In the genomic region with DNA sequence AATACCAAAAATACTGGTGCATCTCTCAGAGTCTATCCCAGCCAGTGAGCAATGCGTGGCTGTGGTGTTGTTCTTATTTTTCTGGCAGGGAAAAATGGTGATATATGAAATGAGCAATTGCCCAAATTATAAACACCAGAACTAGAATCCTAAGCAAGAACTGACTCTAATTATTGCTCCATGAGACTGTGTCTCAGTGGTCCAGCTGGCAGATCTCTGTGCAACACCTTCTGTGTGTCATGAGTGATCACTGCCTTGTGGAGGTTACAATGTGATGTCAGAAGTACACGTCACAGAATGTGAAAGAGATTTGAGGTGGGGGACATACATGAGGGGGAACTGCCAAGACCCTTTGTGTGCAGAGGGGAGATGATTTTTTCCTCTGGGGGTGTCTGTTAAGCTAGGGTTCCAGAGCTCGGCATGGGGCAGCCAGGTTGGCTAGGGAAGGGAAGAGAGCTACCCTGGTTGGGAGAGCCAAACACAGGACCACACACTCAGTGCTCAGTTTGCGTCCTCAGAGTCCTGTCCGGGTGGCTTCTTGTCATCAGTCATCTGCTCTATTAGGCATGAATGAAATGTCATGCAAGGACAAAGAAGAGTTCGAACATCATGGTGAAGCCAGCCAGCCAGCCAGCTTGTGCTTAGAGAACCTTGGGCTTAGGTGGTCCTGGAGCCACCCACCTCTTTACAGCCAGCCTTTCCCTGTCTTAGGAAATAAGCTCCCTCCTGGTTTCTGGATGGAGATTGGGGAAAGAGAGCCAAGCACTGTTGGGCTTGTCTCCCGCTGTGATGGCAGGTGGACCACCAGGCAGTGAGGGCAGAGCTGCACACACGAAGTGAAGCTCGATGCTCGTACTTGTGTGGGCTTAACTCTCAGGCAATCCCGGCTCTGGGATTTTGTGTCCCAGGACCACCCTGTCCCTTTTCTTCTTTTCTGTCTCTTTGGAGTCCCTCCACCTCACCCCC, we compare ENCODE assay signal across 21 mouse cellular contexts.
A peak's percentile ranks its signal among the peaks of the same experiment; 100 is the strongest.
DNase-seq lines count a peak whose midpoint lies in the region; ATAC-seq and TF ChIP-seq lines count a peak whose summit lies in the region.
"Had no signal": no experiment of that assay in that cellular context is flagged by ENCODE, and none has a peak within 500 bp of the region (broad histone marks: within the 10 kb centered on the region; RNA-seq: fewer than 3 reads in every experiment).

No protein-coding gene starts in this region.

- TF ChIP-seq POLR2A in lung, adult 2 months (IDR thresholded peaks at IDR 0.05; ENCODE audit: borderline replicate concordance, extremely low read depth, low read depth, low read length): no peak

- H3K27ac ChIP-seq in hindbrain, postnatal 0 days: peak overlapping the region; percentile 22; the same call in 1 of the 2 replicates
- no peak overlapping the region; the same call in 1 of the 2 replicates for H3K27ac ChIP-seq in hindbrain, embryonic 10.5 days
- peak overlapping the region; percentile 12 for H3K27ac ChIP-seq in lung, embryonic 16.5 days (ENCODE audit: low read length)
- H3K27ac ChIP-seq: embryonic facial prominence, embryonic 10.5 days; forebrain, embryonic 13.5 days; heart, embryonic 13.5 days; hindbrain, embryonic 12.5 days had no signal

- peaks cover 25% of the 10 kb centered on the region for H3K4me1 ChIP-seq in hindbrain, postnatal 0 days (ENCODE audit: insufficient read depth, low read length)
- H3K4me1 ChIP-seq in hindbrain, embryonic 10.5 days (replicated peaks): peaks cover 49% of the 10 kb centered on the region
- peaks cover 44% of the 10 kb centered on the region for H3K4me1 ChIP-seq in lung, embryonic 16.5 days (replicated peaks; ENCODE audit: control insufficient read depth, insufficient read depth, low read length)
- peaks cover 9% of the 10 kb centered on the region; the same call in 1 of the 2 replicates for H3K4me1 ChIP-seq in lung, adult 2 months (ENCODE audit: control insufficient read depth, insufficient read depth, low read length)

- TF ChIP-seq CTCF in hindbrain, postnatal 0 days (IDR thresholded peaks at IDR 0.05; ENCODE audit: low read depth): no peak
- TF ChIP-seq CTCF in lung, adult 2 months (IDR thresholded peaks at IDR 0.05; ENCODE audit: insufficient read depth, low read length): no peak

- 56% methylated on average over 11 of the region's 11 CpGs for WGBS in hindbrain, postnatal 0 days
- 74% methylated on average over 11 of the region's 11 CpGs for WGBS in hindbrain, embryonic 10.5 days
- 69% methylated on average over 11 of the region's 11 CpGs for WGBS in lung, embryonic 16.5 days
- 86% methylated on average over 11 of the region's 11 CpGs for WGBS in lung, adult 2 months

- H3K27me3 ChIP-seq in hindbrain, postnatal 0 days (ENCODE audit: insufficient read depth, low read length): no peaks in the 10 kb centered on the region
- H3K27me3 ChIP-seq in hindbrain, embryonic 10.5 days (ENCODE audit: insufficient read depth, poor library complexity, severe bottlenecking): peaks cover 19% of the 10 kb centered on the region
- H3K27me3 ChIP-seq in lung, embryonic 16.5 days (ENCODE audit: control insufficient read depth, insufficient read depth, low read depth, low read length): no peaks in the 10 kb centered on the region
- H3K27me3 ChIP-seq: forebrain, embryonic 13.5 days; hindbrain, embryonic 12.5 days had no signal

- no peaks in the 10 kb centered on the region for H3K36me3 ChIP-seq in hindbrain, postnatal 0 days (ENCODE audit: insufficient read depth, low read length)
- H3K36me3 ChIP-seq in hindbrain, embryonic 10.5 days: no peaks in the 10 kb centered on the region
- H3K36me3 ChIP-seq in lung, embryonic 16.5 days (ENCODE audit: control insufficient read depth, insufficient read depth, low read length): no peaks in the 10 kb centered on the region
- H3K36me3 ChIP-seq: embryonic facial prominence, embryonic 10.5 days; G1E; heart, embryonic 13.5 days; hindbrain, embryonic 12.5 days had no signal

- H3K9me3 ChIP-seq in hindbrain, postnatal 0 days (ENCODE audit: low read length): no peaks in the 10 kb centered on the region
- no peaks in the 10 kb centered on the region for H3K9me3 ChIP-seq in hindbrain, embryonic 10.5 days
- no peaks in the 10 kb centered on the region for H3K9me3 ChIP-seq in lung, embryonic 16.5 days (ENCODE audit: control insufficient read depth, low read length)
- H3K9me3 ChIP-seq: embryonic facial prominence, embryonic 10.5 days; forebrain, embryonic 13.5 days; G1E; heart, embryonic 13.5 days; hindbrain, embryonic 12.5 days had no signal

- H3K4me3 ChIP-seq in hindbrain, postnatal 0 days (ENCODE audit: low read length): no peak overlapping the region
- no peak overlapping the region for H3K4me3 ChIP-seq in hindbrain, embryonic 10.5 days
- H3K4me3 ChIP-seq in lung, embryonic 16.5 days (ENCODE audit: low read length): no peak overlapping the region
- no peak overlapping the region for H3K4me3 ChIP-seq in lung, adult 2 months (replicated peaks; ENCODE audit: extremely low read depth, low read depth, low read length)
- H3K4me3 ChIP-seq: embryonic facial prominence, embryonic 10.5 days; forebrain, embryonic 13.5 days; heart, embryonic 13.5 days; hindbrain, embryonic 12.5 days had no signal

- no peak overlapping the region for H3K9ac ChIP-seq in hindbrain, postnatal 0 days (replicated peaks; ENCODE audit: low read length)
- no peak overlapping the region for H3K9ac ChIP-seq in lung, embryonic 16.5 days (ENCODE audit: low read length)
- H3K9ac ChIP-seq: forebrain, embryonic 13.5 days; forebrain, postnatal 0 days; heart, embryonic 13.5 days; hindbrain, embryonic 12.5 days had no signal

- ATAC-seq in hindbrain, postnatal 0 days: peak; percentile 70
- peak; percentile 15; the same call in 1 of the 2 replicates for ATAC-seq in lung, embryonic 16.5 days (ENCODE audit: low read depth)
- ATAC-seq: CD4-positive, CD25-positive, alpha-beta regulatory T cell, adult 4 months; forebrain, embryonic 13.5 days; forebrain, postnatal 0 days; intestine, embryonic 16.5 days had no signal

- no peak overlapping the region for H3K4me2 ChIP-seq in hindbrain, postnatal 0 days (ENCODE audit: low read depth, low read length)
- H3K4me2 ChIP-seq in lung, embryonic 16.5 days (ENCODE audit: low read depth, low read length): no peak overlapping the region
- H3K4me2 ChIP-seq: forebrain, embryonic 13.5 days; heart, embryonic 13.5 days; hindbrain, embryonic 12.5 days had no signal

- peak; percentile 20 for DNase-seq in cerebellum, adult 11-12 months
- no peak for DNase-seq in cerebellum, adult 11 months
- DNase-seq in cerebellum, postnatal 14 days: peak; percentile 81 to 85
- DNase-seq in cerebellum, postnatal 36 days: no peak
- DNase-seq in hindbrain, postnatal 0 days (ENCODE audit: low spot score): peak; percentile 68
- no peak for DNase-seq in hindbrain, embryonic 10.5 days (ENCODE audit: low spot score)
- no peak for DNase-seq in lung, adult 2 months
- DNase-seq: adrenal gland, adult 8-10 months; adrenal gland, postnatal 36 days; B cell, adult 2 months; forebrain, postnatal 0 days; gastrocnemius, postnatal 14 days; heart, postnatal 36 days had no signal

Comparison
In these comparisons a context has a peak if more than half of its experiments do, and no peak if none do; other contexts are left out.
1. DNase-seq: peak in cerebellum, adult 11-12 months (single experiment), cerebellum, postnatal 14 days (2 of 2) and hindbrain, postnatal 0 days (single experiment); none in cerebellum, adult 11 months (single experiment), cerebellum, postnatal 36 days (0 of 2), hindbrain, embryonic 10.5 days (single experiment) and lung, adult 2 months (single experiment).